Comparison of ENCODE assay signal across 8 mouse cellular contexts in genomic region chr11:102582016-102582610, GRCm38 (mm10). TPM values are rescaled to one million over a fixed set of nuclear protein-coding genes. Genes with fewer than 3 reads are reported as not detected.
DNase-seq lines count a peak whose midpoint lies in the region; ATAC-seq lines count a peak whose summit lies in the region.

No protein-coding gene starts in this region.

- H3K4me2 ChIP-seq in heart, embryonic 11.5 days: peak overlapping the region; percentile 41
- H3K4me2 ChIP-seq in stomach, embryonic 16.5 days (ENCODE audit: low read depth, low read length): no peak overlapping the region

- no peak for ATAC-seq in heart, embryonic 11.5 days (replicated peaks; ENCODE audit: insufficient number of reproducible peaks, low FRiP score, low TSS enrichment)
- ATAC-seq in stomach, embryonic 16.5 days (ENCODE audit: insufficient read depth, low FRiP score): peak; percentile 8; the same call in 1 of the 2 replicates

- H3K4me1 ChIP-seq in heart, embryonic 11.5 days (ENCODE audit: control insufficient read depth, insufficient read depth, low read length): peaks cover 31% of the 10 kb centered on the region
- peaks cover 28% of the 10 kb centered on the region for H3K4me1 ChIP-seq in stomach, embryonic 16.5 days (ENCODE audit: control insufficient read depth, insufficient read depth, low read length)

- 23% methylated on average over 13 of the region's 13 CpGs for WGBS in heart, embryonic 11.5 days (ENCODE audit: insufficient replicate concordance)
- WGBS in stomach, embryonic 16.5 days: 18% methylated on average over 13 of the region's 13 CpGs

- H3K4me3 ChIP-seq in heart, embryonic 11.5 days (ENCODE audit: low read depth, low read length): 0 out of 2 replicates have a peak overlapping the region, but pooled peaks have one; percentile 9
- no peak overlapping the region for H3K4me3 ChIP-seq in stomach, embryonic 16.5 days (replicated peaks; ENCODE audit: low read length)

- H3K27me3 ChIP-seq in heart, embryonic 11.5 days (ENCODE audit: control insufficient read depth, insufficient read depth, low read length): no peaks in the 10 kb centered on the region; the same call in 1 of the 2 replicates
- no peaks in the 10 kb centered on the region for H3K27me3 ChIP-seq in stomach, embryonic 16.5 days (ENCODE audit: control insufficient read depth, insufficient read depth, low read length)

- H3K36me3 ChIP-seq in heart, embryonic 11.5 days (ENCODE audit: control insufficient read depth, insufficient read depth, low read length): no peaks in the 10 kb centered on the region
- no peaks in the 10 kb centered on the region for H3K36me3 ChIP-seq in stomach, embryonic 16.5 days (ENCODE audit: control insufficient read depth, insufficient read depth, low read length)

- H3K27ac ChIP-seq in heart, embryonic 11.5 days (ENCODE audit: low read depth, low read length): peak overlapping the region; percentile 84
- H3K27ac ChIP-seq in stomach, embryonic 16.5 days (ENCODE audit: low read length): peak overlapping the region; percentile 82

- DNase-seq in urinary bladder, postnatal 4 days (ENCODE audit: low spot score in 2 of 2): peak; percentile 56 to 60
- DNase-seq in urinary bladder, postnatal 10 days (ENCODE audit: low spot score): no peak
- DNase-seq in kidney, postnatal 4 days: peak; percentile 69 to 79
- no peak for DNase-seq in cerebellum, postnatal 25 days
- no peak for DNase-seq in right cerebral cortex, postnatal 25 days
- no peak for DNase-seq in layer of hippocampus, postnatal 25 days (ENCODE audit: extremely low spot score in 1 of 2, low spot score in 1 of 2)

- peak overlapping the region; percentile 59 for H3K9ac ChIP-seq in heart, embryonic 11.5 days (ENCODE audit: low read depth, low read length)
- H3K9ac ChIP-seq in stomach, embryonic 16.5 days (ENCODE audit: low read length): peak overlapping the region; percentile 37; the same call in 1 of the 2 replicates

- no peaks in the 10 kb centered on the region for H3K9me3 ChIP-seq in heart, embryonic 11.5 days (replicated peaks; ENCODE audit: control insufficient read depth, low read length)
- H3K9me3 ChIP-seq in stomach, embryonic 16.5 days (replicated peaks; ENCODE audit: control insufficient read depth, low read length): no peaks in the 10 kb centered on the region

RNA-seq across cellular contexts. Expression of gene Gm11627, which starts 2.9 kb away (rescaled TPM):
- polyA plus RNA-seq in heart, embryonic 11.5 days (2014; fragmentation: Nextera tagmentation; extraction: Ambion mirVana): 13.6 and 13.9 TPM in 2 replicates
- polyA plus RNA-seq in stomach, embryonic 16.5 days (2015; fragmentation: Nextera tagmentation; extraction: Ambion mirVana): 21.0 and 22.0 TPM in 2 replicates
- total RNA-seq in layer of hippocampus, postnatal 25 days (2021): 1 to 10 TPM; 3.1 to 3.7 TPM

RNA-seq across cellular contexts. Expression of gene Fzd2, which starts 22.1 kb away (rescaled TPM):
- 23.9 and 25.0 TPM in 2 replicates for polyA plus RNA-seq in heart, embryonic 11.5 days (2014; fragmentation: Nextera tagmentation; extraction: Ambion mirVana)
- polyA plus RNA-seq in stomach, embryonic 16.5 days (2015; fragmentation: Nextera tagmentation; extraction: Ambion mirVana): 12.2 and 15.4 TPM in 2 replicates
- total RNA-seq in layer of hippocampus, postnatal 25 days (2021): 1 to 10 TPM; 6.6 to 9.9 TPM

RNA-seq across cellular contexts. Expression of gene Gpatch8, which starts 25.9 kb away (rescaled TPM):
- polyA plus RNA-seq in heart, embryonic 11.5 days (2014; fragmentation: Nextera tagmentation; extraction: Ambion mirVana): 26.4 and 36.5 TPM in 2 replicates
- 34.9 and 47.0 TPM in 2 replicates for polyA plus RNA-seq in stomach, embryonic 16.5 days (2015; fragmentation: Nextera tagmentation; extraction: Ambion mirVana)
- 10 to 100 TPM; 38.3 to 49.4 TPM for total RNA-seq in layer of hippocampus, postnatal 25 days (2021)

Comparison
In these comparisons a context has a peak if more than half of its experiments do, and no peak if none do; other contexts are left out.
1. DNase-seq: peak in urinary bladder, postnatal 4 days (2 of 2) and kidney, postnatal 4 days (2 of 2); none in urinary bladder, postnatal 10 days (single experiment), cerebellum, postnatal 25 days (0 of 2), right cerebral cortex, postnatal 25 days (single experiment) and layer of hippocampus, postnatal 25 days (0 of 2).